Comparison of ENCODE assay signal across 8 mouse cellular contexts in the genomic region with DNA sequence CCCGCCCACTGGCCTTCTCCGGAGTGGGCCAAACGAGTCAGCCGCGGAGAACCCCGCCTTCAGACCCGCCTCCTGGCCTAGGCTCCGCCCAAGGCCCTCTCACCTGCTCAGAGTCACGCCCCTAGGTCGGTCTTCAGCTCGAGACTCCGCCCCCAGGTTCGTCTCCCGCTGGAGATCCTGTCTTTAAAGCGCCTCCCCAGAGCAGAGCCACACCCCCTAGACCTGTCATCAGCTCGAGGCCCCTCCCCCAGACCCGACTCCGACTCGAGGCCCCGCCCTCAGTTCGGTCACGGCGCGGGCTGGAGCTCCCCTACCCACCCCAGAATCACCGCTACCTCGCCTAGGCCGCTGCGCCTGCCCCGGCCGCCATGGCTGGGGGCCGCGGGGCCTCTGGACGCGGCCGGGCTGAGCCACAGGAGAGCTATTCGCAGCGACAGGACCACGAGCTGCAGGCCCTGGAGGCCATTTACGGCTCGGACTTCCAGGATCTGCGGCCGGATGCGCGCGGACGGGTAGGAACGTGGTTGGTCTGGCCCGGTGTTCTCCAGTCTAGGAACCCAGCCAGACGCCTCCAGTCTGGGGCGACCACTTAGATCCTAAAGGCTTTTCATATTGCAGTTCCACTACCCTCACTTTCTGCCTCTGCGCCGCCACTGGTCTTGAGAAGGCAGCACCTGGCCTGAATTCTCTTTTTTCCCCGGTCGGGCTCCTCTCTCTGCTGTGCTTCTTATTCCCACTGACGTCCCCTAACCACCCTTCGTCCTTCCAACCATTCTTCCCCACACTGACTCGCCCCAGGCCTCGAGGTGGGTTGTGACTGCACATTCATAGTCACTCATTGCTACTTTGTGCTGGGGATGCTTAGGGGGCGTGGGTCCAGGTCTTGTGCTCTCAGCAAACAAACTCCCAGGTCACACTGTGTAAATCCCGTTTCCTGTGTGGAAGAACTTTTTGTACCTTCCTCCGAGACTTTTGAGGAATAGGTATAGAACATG. TPM values are rescaled to one million over a fixed set of nuclear protein-coding genes. Genes with fewer than 3 reads are reported as not detected.
DNase-seq lines count a peak whose midpoint lies in the region; ATAC-seq lines count a peak whose summit lies in the region.

A gene (plus strand): TSS at position 278 of the 995 bp plus-strand sequence.

- WGBS in heart, embryonic 10.5 days: under 1% methylated on average over 61 of the region's 61 CpGs
- WGBS in kidney, embryonic 15.5 days: under 1% methylated on average over 61 of the region's 61 CpGs

- H3K27me3 ChIP-seq in heart, embryonic 10.5 days (ENCODE audit: insufficient read depth, poor library complexity, severe bottlenecking): no peaks in the 10 kb centered on the region
- H3K27me3 ChIP-seq in kidney, embryonic 15.5 days: no peaks in the 10 kb centered on the region

- peak within 1 kb of the TSS; percentile 74 for H3K4me3 ChIP-seq in heart, embryonic 10.5 days
- H3K4me3 ChIP-seq in kidney, embryonic 15.5 days (replicated peaks): peak within 1 kb of the TSS; percentile 88

- 0 out of 2 replicates have a peak, but pooled peaks cover 5% of the 10 kb centered on the region for H3K4me1 ChIP-seq in heart, embryonic 10.5 days
- H3K4me1 ChIP-seq in kidney, embryonic 15.5 days: peaks cover 14% of the 10 kb centered on the region

- no peaks in the 10 kb centered on the region for H3K9me3 ChIP-seq in heart, embryonic 10.5 days
- H3K9me3 ChIP-seq in kidney, embryonic 15.5 days (replicated peaks): no peaks in the 10 kb centered on the region

- peak within 1 kb of the TSS; percentile 86 for H3K9ac ChIP-seq in kidney, embryonic 15.5 days

- peak; percentile 100 for DNase-seq in B cell, adult 2 months
- DNase-seq in brain, adult 2 months (ENCODE audit: low read depth, low spot score): peak; percentile 100
- peak; percentile 99 for DNase-seq in heart, embryonic 10.5 days (ENCODE audit: low spot score)
- DNase-seq in liver: peak; percentile 100
- DNase-seq in spleen, postnatal 4 days (ENCODE audit: low spot score in 2 of 2): peak; percentile 98 to 99

- ATAC-seq in erythroblast, adult 5-6 weeks (replicated peaks; ENCODE audit: low FRiP score, poor library complexity, severe bottlenecking): peak; percentile 96
- peak; percentile 97 for ATAC-seq in kidney, embryonic 15.5 days (replicated peaks; ENCODE audit: low FRiP score)
- ATAC-seq in monocyte, adult 5-6 weeks (replicated peaks; ENCODE audit: insufficient number of reproducible peaks, low FRiP score, low TSS enrichment, poor library complexity, severe bottlenecking): peak; percentile 95

- peak within 1 kb of the TSS; percentile 93 for H3K27ac ChIP-seq in heart, embryonic 10.5 days
- H3K27ac ChIP-seq in kidney, embryonic 15.5 days: peak within 1 kb of the TSS; percentile 97

- H3K36me3 ChIP-seq in heart, embryonic 10.5 days: no peaks in the 10 kb centered on the region
- H3K36me3 ChIP-seq in kidney, embryonic 15.5 days: no peaks in the 10 kb centered on the region

- H3K4me2 ChIP-seq in kidney, embryonic 15.5 days: peak within 1 kb of the TSS; percentile 79

RNA-seq across cellular contexts. Expression of the gene that starts here (rescaled TPM):
- total RNA-seq in erythroblast, adult 5-6 weeks (2015; ENCODE audit: low replicate concordance): 3.1 and 7.3 TPM in 2 replicates
- total RNA-seq in erythroblast, adult 5-6 weeks (2017; ENCODE audit: low replicate concordance): 2.6 and 3.1 TPM in 2 replicates
- 9.5 and 10.0 TPM in 2 replicates for polyA plus RNA-seq in heart, embryonic 10.5 days (2016; fragmentation: Nextera tagmentation; extraction: Ambion mirVana)
- polyA plus RNA-seq in kidney, embryonic 15.5 days (2015; fragmentation: Nextera tagmentation; extraction: Ambion mirVana): 12.3 and 13.8 TPM in 2 replicates
- 11.1 to 23.8 TPM (median 23.0 TPM) in 3 replicates for total RNA-seq in monocyte, adult 5-6 weeks (2017)

Comparison
In these comparisons a context has a peak if more than half of its experiments do, and no peak if none do; other contexts are left out.
1. Peak in every context shown above with its lines: DNase-seq, ATAC-seq, H3K4me3 ChIP-seq and H3K27ac ChIP-seq.